Mouse (Mus musculus) small intestine, adult 2 months (tissue): ENCODE measurements around the gene Ccdc105. TPM values are rescaled to one million over a fixed set of nuclear protein-coding genes. Genes with fewer than 3 reads are reported as not detected.

Experiments used
- H3K27ac ChIP-seq: fragments of 200-500 bp; 2 replicates; pipeline ENCODE4 v1.5.1; 2012; ENCODE audit warnings: low read depth, low read length, control low read depth, inconsistent platforms; ENCODE audit not compliant: insufficient read depth
- H3K27me3 ChIP-seq: fragments of 200-500 bp; 2 replicates; pipeline ENCODE4 v1.6.1; 2012; ENCODE audit warnings: mild to moderate bottlenecking, moderate library complexity, low read length, inconsistent platforms; ENCODE audit not compliant: control insufficient read depth, insufficient read depth
- H3K36me3 ChIP-seq: fragments of 200-500 bp; 2 replicates; pipeline ENCODE4 v1.6.1; 2012; ENCODE audit warnings: mild to moderate bottlenecking, low read length, control low read depth, inconsistent platforms; ENCODE audit not compliant: control insufficient read depth, insufficient read depth
- H3K4me1 ChIP-seq: fragments of 200-500 bp; 2 replicates; pipeline ENCODE4 v1.6.1; 2012; ENCODE audit warnings: low read length, inconsistent platforms, mixed read lengths; ENCODE audit not compliant: control insufficient read depth, insufficient read depth, insufficient read length
- H3K4me3 ChIP-seq: fragments of 200-500 bp; 2 replicates; pipeline ENCODE4 v1.5.1; 2012; ENCODE audit warnings: low read depth, mild to moderate bottlenecking, control low read depth, inconsistent platforms, low read length, moderate library complexity
- CTCF ChIP-seq: fragments of 200-500 bp; IDR thresholded peaks from 2 replicates; pipeline ENCODE4 v1.5.1; 2012; ENCODE audit warnings: low read depth, mild to moderate bottlenecking, control low read depth, inconsistent platforms, low read length, moderate library complexity, mixed read lengths; ENCODE audit not compliant: insufficient replicate concordance, insufficient read length; ENCODE audit errors: extremely low read depth
- POLR2A ChIP-seq: fragments of 200-500 bp; IDR thresholded peaks from 2 replicates; pipeline ENCODE4 v1.6.1; 2012; ENCODE audit warnings: low read depth, mild to moderate bottlenecking, control low read depth, inconsistent platforms, low read length, moderate library complexity
- WGBS: fragments of 180-500 bp; shearing (Covaris S2); methylation state at CpG from one replicate; pipeline ENCODE4 v1.1.7; 2018; 5-methylcytosine and 5-hydroxymethylcytosine counted together
- polyA plus RNA-seq: library from polyadenylated mRNA; depleted of rRNA; stranded (reverse); fragments of >200 nt; gene quantifications from 2 replicates; pipeline ENCODE4 v1.2.3, GENCODE M21; 2012

The Ccdc105 gene
- polyA plus RNA-seq, 1 experiment: not detected

GRCm38 (mm10) chr10:78739821-78740220 is 13.0 kb downstream of the Ccdc105 start:
- TF ChIP-seq POLR2A: no peak
- no peak for TF ChIP-seq CTCF
- no peak overlapping the region for H3K27ac ChIP-seq
- H3K4me1 ChIP-seq: no peaks in the 10 kb centered on the region
- H3K36me3 ChIP-seq: no peaks in the 10 kb centered on the region
- no peak overlapping the region for H3K4me3 ChIP-seq
- 73% methylated on average over 4 of the region's 4 CpGs for WGBS
- no peaks in the 10 kb centered on the region for H3K27me3 ChIP-seq

DNA sequence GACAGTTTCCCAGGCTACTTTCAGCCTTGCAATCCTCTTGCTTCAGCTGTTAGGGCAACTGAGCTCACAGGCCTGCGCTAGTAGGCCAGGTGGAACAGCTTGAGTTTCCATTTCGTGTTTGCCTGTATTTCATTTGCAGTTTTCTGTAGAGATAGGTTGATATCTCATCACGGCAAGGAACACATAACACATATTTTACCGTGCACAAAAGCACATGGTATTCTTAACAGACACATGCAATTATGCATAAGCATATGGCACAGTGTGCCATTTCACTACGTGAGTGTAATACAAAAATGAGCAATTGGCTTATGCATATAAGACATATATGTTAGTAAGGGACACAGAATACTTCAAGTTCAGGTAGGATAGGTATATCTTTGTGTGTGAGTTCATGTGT is 25.0 kb downstream of the Ccdc105 start:
- WGBS: 87% methylated on average over 5 of the region's 5 CpGs
- Histone ChIP-seq H3K4me1 (no peaks in the 10 kb centered on the region), H3K27ac (no peak overlapping the region), H3K27me3 (no peaks in the 10 kb centered on the region), H3K4me3 (no peak overlapping the region), H3K36me3 (no peaks in the 10 kb centered on the region)
- TF ChIP-seq CTCF: no peak
- no peak for TF ChIP-seq POLR2A

- Histone ChIP-seq H3K27me3 (no peaks in the 10 kb centered on the region), H3K4me1 (no peaks in the 10 kb centered on the region), H3K4me3 (no peak overlapping the region), H3K36me3 (no peaks in the 10 kb centered on the region), H3K27ac (no peak overlapping the region)
- TF ChIP-seq POLR2A (no peak), CTCF (no peak)
- 47% methylated on average over 3 of the region's 3 CpGs for WGBS
Measured at GRCm38 (mm10) chr10:78727035-78727434, 25.8 kb downstream of the Ccdc105 start.

DNA sequence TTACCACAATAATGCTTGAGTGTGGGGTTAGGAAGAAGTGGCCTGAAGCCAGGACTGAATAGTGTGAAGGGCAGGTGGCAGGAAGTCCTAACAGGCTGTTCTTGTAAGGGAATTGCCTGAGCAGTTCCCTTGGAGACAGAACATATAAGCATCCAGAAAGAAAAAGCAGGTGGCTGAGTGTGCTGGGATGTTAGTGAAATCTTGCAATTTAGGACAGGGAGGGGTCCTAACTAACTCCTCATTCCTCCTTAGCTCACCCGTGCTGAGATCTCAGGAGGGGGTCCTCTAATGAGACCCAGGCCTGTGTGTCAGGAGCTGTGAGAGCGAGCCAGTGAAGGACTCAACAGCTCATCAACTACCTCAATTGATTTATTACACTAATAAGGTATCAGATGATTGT is 29.4 kb downstream of the Ccdc105 start:
- no peaks in the 10 kb centered on the region for H3K27me3 ChIP-seq
- H3K27ac ChIP-seq: no peak overlapping the region
- H3K4me1 ChIP-seq: no peaks in the 10 kb centered on the region
- no peaks in the 10 kb centered on the region for H3K36me3 ChIP-seq
- 32% methylated on average over 2 of the region's 2 CpGs for WGBS
- H3K4me3 ChIP-seq: no peak overlapping the region
- TF ChIP-seq POLR2A (no peak), CTCF (no peak)

GRCm38 (mm10) chr10:78722654-78723053 is 30.2 kb downstream of the Ccdc105 start:
- H3K27ac ChIP-seq: no peak overlapping the region
- TF ChIP-seq CTCF (no peak), POLR2A (no peak)

GRCm38 (mm10) chr10:78722036-78722435 is 30.8 kb downstream of the Ccdc105 start:
- Histone ChIP-seq H3K36me3 (no peaks in the 10 kb centered on the region), H3K27me3 (no peaks in the 10 kb centered on the region), H3K4me1 (no peaks in the 10 kb centered on the region), H3K27ac (no peak overlapping the region), H3K4me3 (no peak overlapping the region)
- WGBS: 69% methylated on average over 5 of the region's 5 CpGs
- no peak for TF ChIP-seq CTCF
- TF ChIP-seq POLR2A: no peak

More at GRCm38 (mm10) chr10:78722654-78723053, 30.2 kb downstream of the Ccdc105 start:
- H3K4me1 ChIP-seq: no peaks in the 10 kb centered on the region
- 72% methylated on average over 2 of the region's 2 CpGs for WGBS
- H3K4me3 ChIP-seq: no peak overlapping the region
- H3K27me3 ChIP-seq: no peaks in the 10 kb centered on the region
- no peaks in the 10 kb centered on the region for H3K36me3 ChIP-seq

GRCm38 (mm10) chr10:78718056-78718455 is 34.8 kb downstream of the Ccdc105 start, which contains the start of gene Casp14:
Gene Casp14, minus strand, starts transcription at chr10:78718294.
- Histone ChIP-seq H3K4me1 (no peaks in the 10 kb centered on the region), H3K4me3 (peak within 1 kb of the TSS; percentile 8; the same call in 1 of the 2 replicates), H3K27me3 (no peaks in the 10 kb centered on the region), H3K27ac (no peak within 1 kb of the TSS), H3K36me3 (no peaks in the 10 kb centered on the region)
- 10% methylated on average over 11 of the region's 11 CpGs for WGBS
- TF ChIP-seq POLR2A (no peak), CTCF (no peak)
